Mouse (Mus musculus) cerebellum, adult 2 months (tissue): ENCODE measurements around the gene Krtap2-4.

ENCODE experiments used
- CTCF ChIP-seq: fragments of 200-500 bp; IDR thresholded peaks from 2 replicates; pipeline ENCODE4 v1.5.1; 2011; ENCODE audit warnings: low read depth, mild to moderate bottlenecking, control low read depth, low read length, moderate library complexity, borderline replicate concordance; ENCODE audit not compliant: insufficient read depth
- POLR2A ChIP-seq: fragments of 200-500 bp; IDR thresholded peaks from 2 replicates; pipeline ENCODE4 v1.6.1; 2011; ENCODE audit warnings: low read length, control low read depth, borderline replicate concordance; ENCODE audit not compliant: insufficient read depth

DNA sequence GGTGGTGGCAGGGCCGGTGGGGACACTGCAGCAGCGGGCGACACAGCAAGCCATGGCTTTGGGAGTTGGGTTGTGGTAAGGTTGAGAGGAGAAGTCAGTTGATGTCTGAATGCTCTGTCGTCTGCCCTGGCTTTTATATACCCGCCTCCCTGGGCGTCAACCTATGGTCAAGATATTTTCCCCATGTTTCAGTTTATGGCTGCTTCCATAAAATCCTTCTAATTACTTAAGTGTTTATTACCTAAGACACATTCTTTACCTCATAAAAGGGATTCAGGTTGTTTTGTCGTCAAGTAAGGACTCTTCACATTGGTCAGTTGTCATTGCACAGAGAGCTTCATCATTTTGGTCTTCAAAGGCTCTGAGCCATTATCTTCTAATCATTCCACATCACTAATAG is 48.1 kb downstream of the Krtap2-4 start, which contains the start of gene Krtap3-1:
- no peak for TF ChIP-seq POLR2A
- TF ChIP-seq CTCF: no peak
